In genomic region chr12:71855730-71856479, GRCm38 (mm10) we compare ENCODE assay signal across 9 mouse cellular contexts. TPM values are rescaled to one million over a fixed set of nuclear protein-coding genes. Genes with fewer than 3 reads are reported as not detected.
DNase-seq lines count a peak whose midpoint lies in the region; ATAC-seq lines count a peak whose summit lies in the region.
"Had no signal": no experiment of that assay in that cellular context is flagged by ENCODE, and none has a peak within 500 bp of the region (broad histone marks: within the 10 kb centered on the region; RNA-seq: fewer than 3 reads in every experiment).

No protein-coding gene starts in this region.

- no peak overlapping the region for H3K4me3 ChIP-seq in hindbrain, embryonic 16.5 days (ENCODE audit: low read length)
- H3K4me3 ChIP-seq in liver, embryonic 13.5 days (replicated peaks): no peak overlapping the region
- H3K4me3 ChIP-seq in neural tube, embryonic 13.5 days: no peak overlapping the region
- H3K4me3 ChIP-seq: neural tube, embryonic 12.5 days had no signal

- H3K27ac ChIP-seq in hindbrain, embryonic 16.5 days (ENCODE audit: low read depth, low read length): no peak overlapping the region
- no peak overlapping the region for H3K27ac ChIP-seq in liver, embryonic 13.5 days
- peak overlapping the region; percentile 67 for H3K27ac ChIP-seq in neural tube, embryonic 13.5 days (replicated peaks)
- H3K27ac ChIP-seq: neural tube, embryonic 12.5 days had no signal

- no peaks in the 10 kb centered on the region for H3K36me3 ChIP-seq in hindbrain, embryonic 16.5 days (ENCODE audit: control insufficient read depth, insufficient read depth, low read length)
- peaks cover 39% of the 10 kb centered on the region for H3K36me3 ChIP-seq in liver, embryonic 13.5 days
- H3K36me3 ChIP-seq in neural tube, embryonic 13.5 days: 0 out of 2 replicates have a peak, but pooled peaks cover 7% of the 10 kb centered on the region

- 41% methylated on average over 10 of the region's 10 CpGs for WGBS in hindbrain, embryonic 16.5 days
- WGBS in liver, embryonic 13.5 days (ENCODE audit: insufficient replicate concordance): 56% methylated on average over 10 of the region's 10 CpGs
- 55% methylated on average over 10 of the region's 10 CpGs for WGBS in neural tube, embryonic 13.5 days

- no peak overlapping the region for H3K9ac ChIP-seq in hindbrain, embryonic 16.5 days (ENCODE audit: low read depth, low read length)
- H3K9ac ChIP-seq in liver, embryonic 13.5 days: 0 out of 2 replicates have a peak overlapping the region, but pooled peaks have one; percentile 12
- no peak overlapping the region for H3K9ac ChIP-seq in neural tube, embryonic 13.5 days
- H3K9ac ChIP-seq: neural tube, embryonic 12.5 days had no signal

- peak; percentile 69 for ATAC-seq in hindbrain, embryonic 16.5 days
- ATAC-seq in liver, embryonic 13.5 days (ENCODE audit: low read depth): peak; percentile 50; the same call in 1 of the 2 replicates
- ATAC-seq in neural tube, embryonic 13.5 days (ENCODE audit: low read depth): peak; percentile 47
- no peak for ATAC-seq in CD4-positive, CD25-positive, alpha-beta regulatory T cell, adult 4 months

- peaks cover 31% of the 10 kb centered on the region for H3K4me1 ChIP-seq in hindbrain, embryonic 16.5 days (ENCODE audit: control insufficient read depth, insufficient read depth, low read depth, low read length)
- peaks cover 68% of the 10 kb centered on the region for H3K4me1 ChIP-seq in liver, embryonic 13.5 days (replicated peaks)
- peaks cover 71% of the 10 kb centered on the region for H3K4me1 ChIP-seq in neural tube, embryonic 13.5 days (replicated peaks)

- DNase-seq in embryo, embryonic 10 days (ENCODE audit: low spot score): peak; percentile 52
- no peak for DNase-seq in embryo, embryonic 9.5 days (ENCODE audit: extremely low spot score)
- DNase-seq in cerebellum, postnatal 14 days: peak; percentile 54
- DNase-seq in gastrocnemius, postnatal 25 days: peak; percentile 46
- DNase-seq in liver, embryonic 13.5 days: no peak

- no peaks in the 10 kb centered on the region for H3K9me3 ChIP-seq in hindbrain, embryonic 16.5 days (ENCODE audit: control insufficient read depth, low read length)
- no peaks in the 10 kb centered on the region for H3K9me3 ChIP-seq in liver, embryonic 13.5 days (replicated peaks)
- no peaks in the 10 kb centered on the region for H3K9me3 ChIP-seq in neural tube, embryonic 13.5 days
- H3K9me3 ChIP-seq: neural tube, embryonic 12.5 days had no signal

- no peaks in the 10 kb centered on the region for H3K27me3 ChIP-seq in hindbrain, embryonic 16.5 days (replicated peaks; ENCODE audit: control insufficient read depth, insufficient read depth, low read length)
- no peaks in the 10 kb centered on the region for H3K27me3 ChIP-seq in liver, embryonic 13.5 days
- no peaks in the 10 kb centered on the region for H3K27me3 ChIP-seq in neural tube, embryonic 13.5 days
- H3K27me3 ChIP-seq: neural tube, embryonic 12.5 days had no signal

- H3K4me2 ChIP-seq in hindbrain, embryonic 16.5 days (ENCODE audit: low read length): no peak overlapping the region
- H3K4me2 ChIP-seq in liver, embryonic 13.5 days: no peak overlapping the region
- no peak overlapping the region for H3K4me2 ChIP-seq in neural tube, embryonic 13.5 days
- H3K4me2 ChIP-seq: neural tube, embryonic 12.5 days had no signal

RNA-seq across cellular contexts. Expression of gene Daam1, which starts 25.0 kb away (rescaled TPM):
- 10 to 100 TPM; 10.4 to 13.8 TPM for total RNA-seq in gastrocnemius, postnatal 25 days (2021)
- 26.6 and 28.4 TPM in 2 replicates for polyA plus RNA-seq in hindbrain, embryonic 16.5 days (2015; fragmentation: Nextera tagmentation; extraction: Ambion mirVana)
- polyA plus RNA-seq in liver, embryonic 13.5 days (2015; fragmentation: Nextera tagmentation; extraction: Ambion mirVana): 8.8 and 11.1 TPM in 2 replicates
- polyA plus RNA-seq in neural tube, embryonic 13.5 days (2015; fragmentation: Nextera tagmentation; extraction: Ambion mirVana): 19.7 and 23.0 TPM in 2 replicates
- 1 to 10 TPM; 1.8 to 3.0 TPM for polyA plus RNA-seq in CD4-positive, CD25-positive, alpha-beta regulatory T cell, adult 4 months (2017; shearing (Covaris generic))

Comparison
In these comparisons a context has a peak if more than half of its experiments do, and no peak if none do; other contexts are left out.
1. DNase-seq: peak in embryo, embryonic 10 days (single experiment), cerebellum, postnatal 14 days (2 of 2) and gastrocnemius, postnatal 25 days (single experiment); none in embryo, embryonic 9.5 days (single experiment) and liver, embryonic 13.5 days (single experiment).